Mouse (Mus musculus): ENCODE results near the gene Gm9913. TPM values are rescaled to one million over a fixed set of nuclear protein-coding genes. Genes with fewer than 3 reads are reported as not detected.

The Gm9913 gene
- polyA plus RNA-seq, 1 experiment from 2014 or later: 0.29 TPM

- WGBS: 75% methylated on average over 7 of the region's 7 CpGs
- Histone ChIP-seq H3K9me3 (replicated peaks; ENCODE audit: control insufficient read depth, low read length) (no peaks in the 10 kb centered on the region), H3K4me3 (ENCODE audit: low read depth, low read length) (no peak overlapping the region), H3K27me3 (ENCODE audit: control insufficient read depth, insufficient read depth, low read length) (no peaks in the 10 kb centered on the region), H3K36me3 (replicated peaks; ENCODE audit: control insufficient read depth, insufficient read depth, low read depth, low read length) (no peaks in the 10 kb centered on the region), H3K4me2 (ENCODE audit: low read depth, low read length) (no peak overlapping the region), H3K27ac (replicated peaks; ENCODE audit: low read depth, low read length) (no peak overlapping the region), H3K9ac (replicated peaks; ENCODE audit: low read length) (no peak overlapping the region), H3K4me1 (ENCODE audit: control insufficient read depth, insufficient read depth, low read length) (no peaks in the 10 kb centered on the region)
- no peak for DNase-seq (ENCODE audit: low spot score)
- no peak for ATAC-seq (replicated peaks; ENCODE audit: insufficient number of reproducible peaks, low FRiP score, low TSS enrichment, low read depth)
Measured at GRCm38 (mm10) chr2:125541451-125541850, 36.6 kb downstream of the Gm9913 start.

- no peak for ATAC-seq (replicated peaks; ENCODE audit: insufficient number of reproducible peaks, low FRiP score, low TSS enrichment, low read depth)
- DNase-seq (ENCODE audit: low spot score): no peak
- no peaks in the 10 kb centered on the region for H3K36me3 ChIP-seq (replicated peaks; ENCODE audit: control insufficient read depth, insufficient read depth, low read depth, low read length)
- no peaks in the 10 kb centered on the region for H3K9me3 ChIP-seq (replicated peaks; ENCODE audit: control insufficient read depth, low read length)
- 67% methylated on average over 1 of the region's 1 CpGs for WGBS
- H3K4me1 ChIP-seq (ENCODE audit: control insufficient read depth, insufficient read depth, low read length): no peaks in the 10 kb centered on the region
- no peaks in the 10 kb centered on the region for H3K27me3 ChIP-seq (ENCODE audit: control insufficient read depth, insufficient read depth, low read length)
- H3K4me3 ChIP-seq (ENCODE audit: low read depth, low read length): no peak overlapping the region
- H3K9ac ChIP-seq (replicated peaks; ENCODE audit: low read length): no peak overlapping the region
- no peak overlapping the region for H3K27ac ChIP-seq (replicated peaks; ENCODE audit: low read depth, low read length)
- no peak overlapping the region for H3K4me2 ChIP-seq (ENCODE audit: low read depth, low read length)
Measured at GRCm38 (mm10) chr2:125543646-125544045, 38.8 kb downstream of the Gm9913 start.

- Histone ChIP-seq H3K4me3 (ENCODE audit: low read depth, low read length) (no peak overlapping the region), H3K27me3 (ENCODE audit: control insufficient read depth, insufficient read depth, low read length) (no peaks in the 10 kb centered on the region), H3K27ac (replicated peaks; ENCODE audit: low read depth, low read length) (no peak overlapping the region), H3K4me2 (ENCODE audit: low read depth, low read length) (no peak overlapping the region), H3K9me3 (replicated peaks; ENCODE audit: control insufficient read depth, low read length) (no peaks in the 10 kb centered on the region), H3K9ac (replicated peaks; ENCODE audit: low read length) (no peak overlapping the region), H3K4me1 (ENCODE audit: control insufficient read depth, insufficient read depth, low read length) (no peaks in the 10 kb centered on the region), H3K36me3 (replicated peaks; ENCODE audit: control insufficient read depth, insufficient read depth, low read depth, low read length) (no peaks in the 10 kb centered on the region)
- no peak for DNase-seq (ENCODE audit: low spot score)
- WGBS: 92% methylated on average over 3 of the region's 3 CpGs
- ATAC-seq (replicated peaks; ENCODE audit: insufficient number of reproducible peaks, low FRiP score, low TSS enrichment, low read depth): no peak
Measured at GRCm38 (mm10) chr2:125544986-125545385, 40.1 kb downstream of the Gm9913 start.

- Histone ChIP-seq H3K9ac (replicated peaks; ENCODE audit: low read length) (no peak overlapping the region), H3K36me3 (replicated peaks; ENCODE audit: control insufficient read depth, insufficient read depth, low read depth, low read length) (no peaks in the 10 kb centered on the region), H3K27me3 (ENCODE audit: control insufficient read depth, insufficient read depth, low read length) (no peaks in the 10 kb centered on the region), H3K27ac (replicated peaks; ENCODE audit: low read depth, low read length) (no peak overlapping the region), H3K4me3 (ENCODE audit: low read depth, low read length) (no peak overlapping the region), H3K4me2 (ENCODE audit: low read depth, low read length) (no peak overlapping the region), H3K9me3 (replicated peaks; ENCODE audit: control insufficient read depth, low read length) (no peaks in the 10 kb centered on the region), H3K4me1 (ENCODE audit: control insufficient read depth, insufficient read depth, low read length) (no peaks in the 10 kb centered on the region)
- 39% methylated on average over 1 of the region's 1 CpGs for WGBS
- ATAC-seq (replicated peaks; ENCODE audit: insufficient number of reproducible peaks, low FRiP score, low TSS enrichment, low read depth) (0 out of 2 replicates have a peak, but pooled peaks have one; percentile 48), DNase-seq (ENCODE audit: low spot score) (peak; percentile 67)
Measured at GRCm38 (mm10) chr2:125548806-125549578, 44.1 kb downstream of the Gm9913 start.

- WGBS: 71% methylated on average over 6 of the region's 6 CpGs
- Histone ChIP-seq H3K27me3 (ENCODE audit: control insufficient read depth, insufficient read depth, low read length) (no peaks in the 10 kb centered on the region), H3K27ac (replicated peaks; ENCODE audit: low read depth, low read length) (no peak overlapping the region), H3K9me3 (replicated peaks; ENCODE audit: control insufficient read depth, low read length) (no peaks in the 10 kb centered on the region), H3K4me3 (ENCODE audit: low read depth, low read length) (no peak overlapping the region), H3K9ac (replicated peaks; ENCODE audit: low read length) (no peak overlapping the region), H3K4me2 (ENCODE audit: low read depth, low read length) (no peak overlapping the region), H3K36me3 (replicated peaks; ENCODE audit: control insufficient read depth, insufficient read depth, low read depth, low read length) (no peaks in the 10 kb centered on the region), H3K4me1 (ENCODE audit: control insufficient read depth, insufficient read depth, low read length) (no peaks in the 10 kb centered on the region)
- no peak for ATAC-seq (replicated peaks; ENCODE audit: insufficient number of reproducible peaks, low FRiP score, low TSS enrichment, low read depth)
- DNase-seq (ENCODE audit: low spot score): peak; percentile 20
Measured at GRCm38 (mm10) chr2:125555830-125556229, 50.9 kb downstream of the Gm9913 start.

Other genes with a start within 250 kb of the Gm9913 start
- gene Fbn1, start 2.9 kb downstream of the Gm9913 start, polyA plus RNA-seq (2014; fragmentation: Nextera tagmentation; extraction: Ambion mirVana): 14.1 and 15.2 TPM in 2 replicates
- gene Cep152, start 120.0 kb downstream of the Gm9913 start, polyA plus RNA-seq (2014; fragmentation: Nextera tagmentation; extraction: Ambion mirVana): 8.6 and 8.7 TPM in 2 replicates
- gene Eid1, start 168.0 kb downstream of the Gm9913 start, polyA plus RNA-seq (2014; fragmentation: Nextera tagmentation; extraction: Ambion mirVana): 332 and 336 TPM in 2 replicates
- 1.2 and 1.3 TPM in 2 replicates for gene Shc4, start 219.1 kb downstream of the Gm9913 start, polyA plus RNA-seq (2014; fragmentation: Nextera tagmentation; extraction: Ambion mirVana)